Mouse (Mus musculus) kidney, postnatal 36 days (tissue): Measurements from ENCODE around the gene Pigyl.

Experiments
- DNase-seq, 2 experiments: peaks; one replicate each; pipeline ENCODE4 v3.0.0; 2021 to 2022; ENCODE audit warnings: mixed read lengths in 2 of 2

Pigyl gene

GRCm38 (mm10) chr9:22139746-22140145 lies 16.9 kb upstream of the Pigyl start:
- no peak for DNase-seq

GRCm38 (mm10) chr9:22143108-22144037 lies 13.3 kb upstream of the Pigyl start:
- DNase-seq = peak; percentile 83 to 96

- DNase-seq = no peak
Measured at GRCm38 (mm10) chr9:22144304-22144965, 12.2 kb upstream of the Pigyl start.

- peak; percentile 64 to 76 for DNase-seq
Measured at GRCm38 (mm10) chr9:22149426-22150248, 7.0 kb upstream of the Pigyl start.

GRCm38 (mm10) chr9:22150249-22150693 lies 6.4 kb upstream of the Pigyl start:
- peak in 1 of 2 experiments; percentile 48 for DNase-seq

- no peak for DNase-seq
Measured at GRCm38 (mm10) chr9:22150946-22151345, 5.7 kb upstream of the Pigyl start.

GRCm38 (mm10) chr9:22153810-22154209 lies 2.8 kb upstream of the Pigyl start:
- no peak for DNase-seq

GRCm38 (mm10) chr9:22155614-22156013 lies 1.0 kb upstream of the Pigyl start:
- DNase-seq = peak; percentile 76 to 84

GRCm38 (mm10) chr9:22157516-22158265 lies 1.0 kb downstream of the Pigyl start:
- no peak for DNase-seq

- DNase-seq = no peak
Measured at GRCm38 (mm10) chr9:22161299-22161698, 4.7 kb downstream of the Pigyl start.

GRCm38 (mm10) chr9:22162305-22162704 lies 5.7 kb downstream of the Pigyl start:
- DNase-seq = no peak

GRCm38 (mm10) chr9:22162912-22163311 lies 6.3 kb downstream of the Pigyl start:
- DNase-seq = no peak

- DNase-seq = peak in 1 of 2 experiments; percentile 61
Measured at GRCm38 (mm10) chr9:22164711-22165668, 8.3 kb downstream of the Pigyl start.

GRCm38 (mm10) chr9:22165964-22166363 lies 9.3 kb downstream of the Pigyl start:
- no peak for DNase-seq

GRCm38 (mm10) chr9:22166686-22167085 lies 10.0 kb downstream of the Pigyl start:
- DNase-seq = no peak

GRCm38 (mm10) chr9:22167751-22168150 lies 11.1 kb downstream of the Pigyl start:
- DNase-seq = no peak

GRCm38 (mm10) chr9:22169327-22169726 lies 12.7 kb downstream of the Pigyl start:
- no peak for DNase-seq

- DNase-seq = no peak
Measured at GRCm38 (mm10) chr9:22172318-22172717, 15.7 kb downstream of the Pigyl start.

GRCm38 (mm10) chr9:22188025-22188611 lies 31.5 kb downstream of the Pigyl start, which contains the start of gene Zfp872:
Gene Zfp872 (plus strand): TSS chr9:22188090.
- DNase-seq = peak; percentile 14 to 47

- DNase-seq = no peak
Measured at GRCm38 (mm10) chr9:22196412-22196811, 39.8 kb downstream of the Pigyl start.
